Mouse (Mus musculus) megakaryocyte-erythroid progenitor cell, adult 5-6 weeks (primary cell): Measurements from ENCODE around the gene Shb. TPM values are rescaled to one million over a fixed set of nuclear protein-coding genes. Genes with fewer than 3 reads are reported as not detected.

Experiments
- ATAC-seq: replicated peaks from 2 replicates; pipeline ENCODE4 v1.8.0; 2016; ENCODE audit warnings: mild to moderate bottlenecking, inconsistent platforms; ENCODE audit not compliant: severe bottlenecking, poor library complexity, low FRiP score, low TSS enrichment
- total RNA-seq, 2 experiments: library from RNA; stranded (forward) in 1 of 2; stranded (reverse) in 1 of 2; fragments of 200-1000, 215-1000 nt in 1 of 2; fragments of >200 nt in 1 of 2; fragmentation: Nextera tagmentation in 1 of 2; gene quantifications; 2 replicates each; pipeline ENCODE4 v1.2.3; 2014 to 2017

The Shb gene
- total RNA-seq (2014; fragmentation: Nextera tagmentation) (3.3 and 7.8 TPM in 2 replicates), total RNA-seq (2017) (0.50 and 8.9 TPM in 2 replicates)

DNA sequence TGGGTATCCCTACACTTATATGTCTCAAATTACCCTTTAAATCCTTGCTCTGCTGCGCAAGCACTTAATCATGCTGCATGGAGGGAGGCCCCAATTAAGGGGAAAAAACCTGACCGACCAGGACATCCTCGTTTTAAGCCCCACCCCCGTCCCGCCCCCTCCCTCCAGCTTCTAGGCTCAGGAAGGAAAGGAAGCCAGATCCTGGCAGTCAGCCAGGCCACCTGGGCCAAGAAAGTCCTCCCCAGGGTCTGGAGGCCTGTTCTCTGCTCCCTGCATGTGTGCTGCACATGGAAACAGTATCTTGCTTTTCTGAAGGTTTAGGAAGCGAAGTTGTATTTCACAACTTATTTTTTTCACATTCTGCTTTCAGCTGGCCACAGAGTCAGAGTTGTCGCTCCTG is at the start of gene Shb:
Gene Shb (minus strand): TSS at position 96 of the 400 bp plus-strand sequence.
- ATAC-seq: no peak

GRCm38 (mm10) chr4:45581095-45581494 is 48.8 kb upstream of the Shb start:
- no peak for ATAC-seq

DNA sequence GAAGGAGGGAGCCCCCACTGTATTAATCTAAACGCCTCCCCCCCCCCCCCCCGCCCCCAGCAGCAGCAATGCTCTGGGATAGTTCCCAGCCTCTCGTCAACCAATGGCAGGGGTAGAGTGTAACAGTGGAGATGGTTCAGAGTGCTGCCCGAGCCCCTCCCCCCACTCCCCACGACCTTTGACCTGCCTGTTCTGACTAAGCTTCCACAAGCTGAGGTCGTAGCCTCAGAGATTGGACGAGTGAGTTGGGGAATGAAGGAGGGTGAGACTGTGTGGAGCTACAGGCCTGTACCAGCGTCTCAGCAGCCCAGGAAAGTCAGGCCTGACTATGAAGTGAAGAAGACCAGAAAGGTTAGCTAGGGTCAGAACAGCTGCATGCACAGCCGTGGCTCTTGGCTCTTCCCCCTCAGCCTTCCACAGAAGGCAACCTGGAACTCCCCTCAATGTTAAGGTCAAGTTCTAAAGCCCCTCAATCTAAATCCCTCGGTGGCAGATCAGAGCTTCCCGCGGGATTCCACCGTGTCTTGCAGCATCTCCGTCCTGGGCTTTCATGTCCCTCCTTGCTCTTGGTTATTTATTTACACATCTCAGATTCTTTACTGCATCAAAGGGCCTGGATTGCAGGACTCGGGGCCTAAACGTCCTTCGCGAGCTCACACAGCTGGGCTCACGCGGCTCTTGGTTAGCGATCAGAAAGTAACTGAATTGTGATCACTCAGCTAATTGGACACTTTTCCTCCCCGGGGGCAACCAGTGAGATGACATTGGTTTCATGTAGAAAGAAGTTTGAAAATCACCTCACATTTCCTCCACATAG is 46.5 kb upstream of the Shb start:
- no peak for ATAC-seq

GRCm38 (mm10) chr4:45577631-45578030 is 45.4 kb upstream of the Shb start:
- no peak for ATAC-seq

- ATAC-seq: no peak
These were observed 42.4 kb upstream of the Shb start for GRCm38 (mm10) chr4:45574614-45575169.

DNA sequence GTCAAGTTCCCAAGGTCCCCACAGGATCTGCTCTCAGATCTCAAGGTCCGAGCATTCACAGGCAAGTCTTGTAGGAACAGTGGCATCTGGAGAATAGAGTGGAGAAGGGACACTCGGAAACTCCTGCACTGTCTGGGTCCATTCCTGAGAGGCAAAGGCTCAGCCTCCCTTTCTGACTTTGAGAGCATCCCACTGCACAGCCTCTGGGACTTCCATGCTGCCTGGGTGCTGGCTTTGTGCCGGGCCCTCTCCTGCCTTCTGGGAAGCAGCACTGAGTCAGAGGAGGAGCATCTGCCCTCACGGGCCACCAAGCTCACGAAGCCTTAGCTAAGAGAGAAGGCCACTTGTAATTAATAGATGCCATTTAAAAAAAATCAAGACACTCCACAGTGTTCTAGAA is 37.3 kb upstream of the Shb start:
- no peak for ATAC-seq

- ATAC-seq: no peak
These were observed 25.9 kb upstream of the Shb start for GRCm38 (mm10) chr4:45558211-45558610.

- no peak for ATAC-seq
These were observed 20.3 kb upstream of the Shb start for GRCm38 (mm10) chr4:45552571-45552970.

DNA sequence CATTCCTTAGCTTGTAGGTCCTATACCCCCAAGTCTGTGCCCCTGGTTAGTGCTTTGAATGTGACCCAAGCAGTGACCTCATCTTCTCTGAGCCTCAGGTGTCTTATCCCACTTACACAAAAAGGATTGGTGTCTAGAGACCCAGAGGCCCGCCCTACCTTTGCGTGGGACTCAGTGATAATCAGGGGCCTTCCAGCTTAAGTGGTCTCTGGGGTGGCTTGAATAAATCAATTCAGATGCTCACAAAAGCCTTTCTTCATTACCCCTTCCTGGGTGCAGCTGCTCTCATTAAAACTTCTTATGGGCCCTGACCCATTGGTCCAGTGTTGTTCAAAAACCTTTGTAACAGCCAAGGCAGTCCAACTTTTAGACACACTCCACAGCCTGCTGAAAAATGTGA is 18.7 kb upstream of the Shb start:
- no peak for ATAC-seq

DNA sequence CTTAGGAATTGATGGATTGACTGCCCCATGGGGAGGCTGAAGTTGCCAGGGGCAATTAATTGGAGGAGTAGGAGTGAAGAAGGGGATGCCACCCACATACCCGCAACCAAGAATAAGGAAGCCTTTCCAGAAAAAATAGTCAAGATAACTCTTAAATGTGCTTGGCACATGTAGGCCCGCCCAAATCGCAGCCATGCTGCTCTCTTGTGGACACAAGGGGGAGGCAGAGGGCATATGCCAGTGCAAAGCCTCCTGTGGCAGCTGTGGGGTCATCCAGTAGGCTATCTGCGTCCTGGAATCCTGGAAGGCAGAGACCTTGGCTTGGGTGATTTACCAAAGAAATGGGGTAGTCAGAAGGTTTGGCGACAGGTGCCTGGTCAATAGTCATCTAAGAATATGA is 17.2 kb upstream of the Shb start:
- ATAC-seq: 0 out of 2 replicates have a peak, but pooled peaks have one; percentile 57

- no peak for ATAC-seq
These were observed 13.6 kb upstream of the Shb start for GRCm38 (mm10) chr4:45545851-45546250.

DNA sequence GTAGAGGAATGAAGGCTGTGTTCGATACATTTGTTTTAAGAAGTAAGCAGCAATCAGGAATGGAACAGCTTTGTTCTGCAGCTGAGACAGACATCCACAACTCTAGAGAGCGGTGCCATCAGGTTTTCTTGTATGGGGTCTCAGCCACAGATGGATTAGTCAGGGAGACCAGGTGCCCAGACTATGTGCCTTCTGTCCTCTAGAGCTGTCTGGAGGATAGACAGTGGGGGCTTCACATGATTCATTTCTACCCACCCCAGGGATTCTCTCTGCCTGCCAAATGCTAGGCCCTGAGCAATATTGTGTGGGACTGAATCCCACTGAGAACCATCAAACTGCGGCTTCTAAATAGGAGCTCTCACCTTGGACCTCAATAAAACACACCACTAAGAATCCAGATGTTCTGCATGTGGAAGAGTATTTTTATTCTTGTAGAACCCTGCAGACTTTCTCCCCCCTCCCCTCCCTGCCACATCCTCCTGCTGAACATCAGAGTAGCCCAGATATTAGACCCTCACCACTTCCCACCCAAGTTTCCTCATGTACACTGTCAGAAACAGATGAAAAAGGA is 11.3 kb upstream of the Shb start:
- no peak for ATAC-seq

GRCm38 (mm10) chr4:45540151-45540933 is 8.1 kb upstream of the Shb start:
- ATAC-seq: no peak

GRCm38 (mm10) chr4:45539187-45539586 is 6.9 kb upstream of the Shb start:
- no peak for ATAC-seq

GRCm38 (mm10) chr4:45533436-45533940 is 1.2 kb upstream of the Shb start:
- no peak for ATAC-seq

DNA sequence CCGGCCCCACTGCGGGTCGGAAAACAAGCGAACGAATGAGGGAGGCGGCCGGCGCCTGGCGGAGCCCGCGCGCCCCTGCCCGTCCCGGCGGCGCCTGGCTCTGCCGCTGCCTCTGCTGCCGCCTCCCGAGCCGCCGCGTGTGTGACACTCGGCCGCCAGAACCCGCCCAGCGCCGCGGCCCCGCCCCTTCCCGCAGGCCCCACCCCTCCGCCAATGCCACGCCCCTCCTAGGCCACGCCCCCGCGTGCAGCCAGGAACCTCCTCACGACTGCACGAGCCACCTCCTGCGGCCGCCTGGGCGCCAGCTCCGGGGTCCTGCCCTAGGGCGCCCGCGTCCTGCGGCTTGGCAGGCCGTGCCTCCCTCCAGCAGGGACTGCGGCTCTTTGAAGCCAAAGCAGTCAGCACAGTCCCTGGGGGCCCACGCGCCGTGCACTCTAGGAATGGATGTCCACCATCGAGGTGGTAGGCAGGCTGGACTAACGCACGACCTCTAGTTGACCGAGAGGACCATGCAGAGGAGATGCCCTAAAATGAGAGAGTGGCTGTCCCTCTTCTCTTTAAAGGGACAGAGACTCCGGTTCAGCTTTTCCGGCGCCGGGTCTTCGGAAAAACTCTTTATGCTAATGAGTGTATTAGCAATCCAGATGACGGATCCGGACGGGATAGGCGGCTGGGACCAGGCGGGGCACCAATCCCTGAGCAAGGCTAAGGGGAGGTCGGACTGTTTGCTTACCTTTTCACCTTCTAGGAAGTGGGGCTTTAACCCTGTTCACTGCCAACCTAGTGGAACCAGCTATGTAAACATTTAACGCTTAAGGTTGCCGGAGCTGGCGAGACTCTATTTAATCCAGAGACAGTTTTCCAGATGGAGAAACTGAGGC is 1.4 kb downstream of the Shb start:
- ATAC-seq: peak; percentile 89

DNA sequence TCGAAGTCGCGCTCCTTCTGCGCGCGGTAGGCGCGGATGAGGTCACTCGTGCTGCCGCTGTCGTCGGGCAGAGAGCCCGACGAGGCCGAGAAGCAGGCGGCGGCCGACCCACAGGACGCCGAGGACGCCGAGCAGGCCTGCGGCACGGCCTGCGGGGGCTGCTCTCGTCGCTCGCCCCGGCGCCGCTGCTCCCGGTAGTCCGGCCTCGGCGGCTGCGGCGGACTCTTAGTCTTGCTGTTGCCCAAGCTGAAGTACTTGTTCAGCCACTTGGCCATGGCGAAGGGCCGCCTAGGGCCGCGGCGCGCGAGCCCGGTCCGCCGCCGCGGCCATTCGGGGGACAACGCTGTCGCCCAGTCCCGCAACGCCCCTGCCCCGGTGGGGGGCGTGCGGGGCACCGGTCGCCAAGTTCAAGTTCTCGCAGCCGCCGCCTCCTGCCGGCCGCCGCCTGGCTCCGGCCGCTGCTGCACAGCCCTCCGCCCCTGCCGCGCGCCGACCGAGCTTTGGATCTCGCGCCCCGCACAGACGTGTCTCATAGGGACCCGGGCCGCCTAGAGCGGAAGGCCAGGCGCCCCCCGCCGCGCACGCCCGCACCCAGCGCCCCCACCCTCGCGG is 2.2 kb downstream of the Shb start:
- ATAC-seq: no peak

- ATAC-seq: peak; percentile 7; the same call in 1 of the 2 replicates
These were observed 2.9 kb downstream of the Shb start for GRCm38 (mm10) chr4:45529201-45529985.
